Mouse (Mus musculus): Measurements from ENCODE around the gene Phf2. TPM values are rescaled to one million over a fixed set of nuclear protein-coding genes. Genes with fewer than 3 reads are reported as not detected.

Gene Phf2
- total and polyA plus RNA-seq, 3 experiments: 12.9 to 33.9 (median 30.0) TPM

DNA sequence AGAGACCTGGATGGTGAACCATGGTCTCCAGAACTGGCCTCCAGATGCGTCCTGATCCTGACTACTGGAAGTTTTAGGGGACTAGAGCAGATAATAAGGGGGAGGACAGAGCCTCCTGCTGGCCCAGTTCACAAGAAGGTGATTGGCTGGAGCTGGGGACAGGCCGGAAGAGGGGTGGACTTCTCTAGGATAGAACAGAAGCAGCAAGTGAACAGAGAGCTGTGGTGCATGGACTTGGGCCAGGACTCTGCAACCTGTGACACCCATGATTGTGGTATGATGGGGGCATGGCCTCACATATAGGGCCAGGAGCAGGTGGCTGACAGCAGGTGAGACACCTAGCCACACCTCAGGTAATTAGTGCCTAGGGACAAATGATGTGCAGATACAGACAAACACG, 17.0 kb downstream of the Phf2 start:
- no peak for DNase-seq
- Histone ChIP-seq H3K9ac (ENCODE audit: low read depth, low read length) (no peak overlapping the region), H3K36me3 (ENCODE audit: control insufficient read depth, insufficient read depth, low read length) (no peaks in the 10 kb centered on the region; the same call in 1 of the 2 replicates), H3K27ac (no peak overlapping the region), H3K4me1 (ENCODE audit: control insufficient read depth, insufficient read depth, low read length) (peaks cover 25% of the 10 kb centered on the region), H3K4me3 (no peak overlapping the region), H3K27me3 (ENCODE audit: control insufficient read depth, insufficient read depth, low read length) (no peaks in the 10 kb centered on the region), H3K79me2 (replicated peaks; ENCODE audit: control insufficient read depth, insufficient read depth, low read length) (peaks cover 15% of the 10 kb centered on the region)
- TF ChIP-seq POLR2A (IDR thresholded peaks at IDR 0.05; ENCODE audit: insufficient read depth, low read depth, low read length) (no peak), EP300 (IDR thresholded peaks at IDR 0.05; ENCODE audit: insufficient read depth, low read depth, low read length) (no peak), CTCF (IDR thresholded peaks at IDR 0.05) (no peak)
- intact Hi-C loops (cut with DNase I): no loop called here
- WGBS: 52% methylated on average over 3 of the region's 3 CpGs

DNA sequence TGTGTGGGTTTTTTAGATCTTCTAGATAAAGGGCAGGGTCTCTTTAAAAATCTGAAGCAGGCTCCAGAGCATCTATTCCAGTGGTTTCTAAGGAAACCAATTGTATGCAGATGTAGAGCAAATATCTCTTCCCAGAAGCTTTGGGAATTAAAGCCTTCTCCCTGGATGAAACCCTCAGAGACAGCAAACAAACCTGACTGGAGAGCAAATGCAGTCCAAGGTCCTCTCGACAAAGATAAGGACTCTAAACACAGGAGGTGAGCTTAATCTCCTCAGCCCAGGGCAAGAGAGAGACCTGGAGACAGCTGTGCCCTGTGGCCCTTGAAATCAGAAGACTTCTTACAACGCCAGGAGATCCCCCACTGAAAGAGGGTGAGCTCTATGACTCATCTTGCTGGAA, 17.4 kb downstream of the Phf2 start:
- Histone ChIP-seq H3K4me3 (no peak overlapping the region), H3K27ac (no peak overlapping the region), H3K4me1 (ENCODE audit: control insufficient read depth, insufficient read depth, low read length) (peaks cover 23% of the 10 kb centered on the region), H3K79me2 (replicated peaks; ENCODE audit: control insufficient read depth, insufficient read depth, low read length) (peaks cover 17% of the 10 kb centered on the region), H3K36me3 (ENCODE audit: control insufficient read depth, insufficient read depth, low read length) (no peaks in the 10 kb centered on the region; the same call in 1 of the 2 replicates), H3K9ac (ENCODE audit: low read depth, low read length) (no peak overlapping the region), H3K27me3 (ENCODE audit: control insufficient read depth, insufficient read depth, low read length) (no peaks in the 10 kb centered on the region)
- TF ChIP-seq CTCF (IDR thresholded peaks at IDR 0.05): no peak
- no peak for TF ChIP-seq EP300 (IDR thresholded peaks at IDR 0.05; ENCODE audit: insufficient read depth, low read depth, low read length)
- TF ChIP-seq POLR2A (IDR thresholded peaks at IDR 0.05; ENCODE audit: insufficient read depth, low read depth, low read length): no peak
- 23% methylated on average over 2 of the region's 2 CpGs for WGBS
- DNase-seq: no peak
- intact Hi-C loops (cut with DNase I): no loop called here

DNA sequence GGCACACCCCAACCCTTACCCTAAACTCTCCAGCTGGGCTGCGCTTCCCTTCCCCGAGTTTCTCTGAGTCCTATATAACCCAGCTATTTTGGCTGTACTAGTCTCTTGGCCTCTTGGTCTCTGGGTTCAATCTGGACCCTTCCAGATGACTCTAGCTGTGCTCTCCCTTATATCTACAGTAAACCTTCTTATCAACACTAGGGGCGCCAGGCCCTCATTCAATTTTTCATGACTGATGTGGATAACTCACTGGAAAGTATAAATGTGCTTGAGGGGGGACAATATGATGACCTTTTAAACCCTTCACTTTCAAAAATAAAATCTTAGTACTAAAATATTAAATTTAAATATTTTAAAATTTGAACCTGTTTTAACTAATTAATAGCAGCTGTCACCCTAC, 18.1 kb downstream of the Phf2 start:
- intact Hi-C loops (cut with DNase I): no loop called here

DNA sequence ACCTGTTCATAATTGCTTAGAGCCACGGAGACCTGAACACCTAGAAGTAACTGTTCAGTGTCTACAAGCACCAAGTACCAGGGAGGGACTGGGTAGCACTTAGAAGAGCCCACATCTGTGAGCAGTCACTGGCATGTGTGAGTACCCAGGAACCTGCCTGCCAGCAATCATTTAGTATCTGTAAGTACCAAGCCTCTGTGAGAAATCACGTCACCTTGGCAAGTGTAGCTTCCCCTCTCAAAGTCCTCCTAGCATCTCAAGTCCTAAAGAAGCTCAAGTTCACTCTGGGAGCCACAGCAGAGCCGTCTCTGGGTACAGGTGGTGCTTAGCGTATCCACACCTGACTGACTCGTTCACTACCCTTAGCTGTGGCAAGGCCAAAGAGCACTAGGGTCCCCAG, 19.2 kb downstream of the Phf2 start:
- Histone ChIP-seq H3K4me3 (no peak overlapping the region), H3K36me3 (ENCODE audit: control insufficient read depth, insufficient read depth, low read length) (no peaks in the 10 kb centered on the region), H3K79me2 (replicated peaks; ENCODE audit: control insufficient read depth, insufficient read depth, low read length) (peaks cover 17% of the 10 kb centered on the region), H3K9ac (ENCODE audit: low read depth, low read length) (no peak overlapping the region), H3K4me1 (ENCODE audit: control insufficient read depth, insufficient read depth, low read length) (peaks cover 13% of the 10 kb centered on the region), H3K27ac (no peak overlapping the region), H3K27me3 (ENCODE audit: control insufficient read depth, insufficient read depth, low read length) (no peaks in the 10 kb centered on the region)
- intact Hi-C loops (cut with DNase I): no loop called here
- WGBS: 84% methylated on average over 5 of the region's 5 CpGs
- no peak for DNase-seq
- TF ChIP-seq CTCF (IDR thresholded peaks at IDR 0.05): no peak
- TF ChIP-seq EP300 (IDR thresholded peaks at IDR 0.05; ENCODE audit: insufficient read depth, low read depth, low read length): no peak
- no peak for TF ChIP-seq POLR2A (IDR thresholded peaks at IDR 0.05; ENCODE audit: insufficient read depth, low read depth, low read length)

More for the DNA sequence above, 18.1 kb downstream of the Phf2 start:
- no peaks in the 10 kb centered on the region for H3K27me3 ChIP-seq (ENCODE audit: control insufficient read depth, insufficient read depth, low read length)
- WGBS: 47% methylated on average over 3 of the region's 3 CpGs
- TF ChIP-seq POLR2A (IDR thresholded peaks at IDR 0.05; ENCODE audit: insufficient read depth, low read depth, low read length): no peak
- TF ChIP-seq EP300 (IDR thresholded peaks at IDR 0.05; ENCODE audit: insufficient read depth, low read depth, low read length): no peak
- peak; percentile 74 for TF ChIP-seq CTCF (IDR thresholded peaks at IDR 0.05)
- no peak for DNase-seq
- no peak overlapping the region for H3K27ac ChIP-seq
- no peaks in the 10 kb centered on the region; the same call in 1 of the 2 replicates for H3K36me3 ChIP-seq (ENCODE audit: control insufficient read depth, insufficient read depth, low read length)
- H3K9ac ChIP-seq (ENCODE audit: low read depth, low read length): no peak overlapping the region
- H3K4me1 ChIP-seq (ENCODE audit: control insufficient read depth, insufficient read depth, low read length): peaks cover 19% of the 10 kb centered on the region
- H3K79me2 ChIP-seq (replicated peaks; ENCODE audit: control insufficient read depth, insufficient read depth, low read length): peaks cover 17% of the 10 kb centered on the region
- H3K4me3 ChIP-seq: no peak overlapping the region

DNA sequence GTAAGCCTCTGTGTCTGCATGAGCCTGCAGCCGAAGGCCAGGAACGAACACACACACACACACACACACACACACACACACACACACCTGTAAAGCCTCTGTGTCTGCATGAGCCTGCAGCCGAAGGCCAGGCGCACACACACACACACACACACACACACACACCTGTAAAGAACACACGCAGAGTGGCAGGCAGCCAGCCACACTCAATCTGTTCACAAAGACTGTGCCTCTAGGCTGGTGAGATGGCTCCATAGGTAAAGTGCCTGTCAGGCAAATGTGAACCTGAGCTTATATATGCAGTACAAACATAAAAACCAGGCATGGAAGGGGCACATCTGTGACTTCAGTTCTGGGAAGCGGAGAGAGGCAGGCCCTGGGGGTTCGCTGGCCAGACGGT, 20.1 kb downstream of the Phf2 start:
- Histone ChIP-seq H3K27ac (no peak overlapping the region), H3K27me3 (ENCODE audit: control insufficient read depth, insufficient read depth, low read length) (no peaks in the 10 kb centered on the region), H3K4me1 (ENCODE audit: control insufficient read depth, insufficient read depth, low read length) (peaks cover 13% of the 10 kb centered on the region), H3K9ac (ENCODE audit: low read depth, low read length) (no peak overlapping the region), H3K36me3 (ENCODE audit: control insufficient read depth, insufficient read depth, low read length) (no peaks in the 10 kb centered on the region), H3K4me3 (no peak overlapping the region), H3K79me2 (replicated peaks; ENCODE audit: control insufficient read depth, insufficient read depth, low read length) (peaks cover 15% of the 10 kb centered on the region)
- intact Hi-C loops (cut with DNase I): no loop called here
- DNase-seq: no peak
- TF ChIP-seq POLR2A (IDR thresholded peaks at IDR 0.05; ENCODE audit: insufficient read depth, low read depth, low read length) (no peak), CTCF (IDR thresholded peaks at IDR 0.05) (no peak), EP300 (IDR thresholded peaks at IDR 0.05; ENCODE audit: insufficient read depth, low read depth, low read length) (no peak)
- 86% methylated on average over 8 of the region's 8 CpGs for WGBS

DNA sequence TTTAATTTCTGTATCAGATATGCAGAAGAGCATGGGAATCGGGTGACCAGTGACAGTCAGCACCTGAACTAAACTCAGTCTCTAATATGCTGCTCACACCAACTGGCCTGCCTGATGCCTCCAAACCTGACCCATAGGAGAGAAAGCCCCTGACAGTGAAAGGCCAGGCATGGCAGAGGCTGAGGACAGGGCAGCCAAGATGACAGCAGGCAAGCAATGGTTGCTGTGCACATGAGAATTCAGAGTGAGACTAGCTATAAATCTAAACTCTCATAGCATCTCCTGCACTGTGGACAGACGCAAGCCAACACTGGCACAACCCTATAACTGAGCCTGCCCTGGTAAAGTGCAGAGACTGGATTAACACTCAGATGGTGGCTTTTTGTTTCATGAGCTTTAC, 20.6 kb downstream of the Phf2 start:
- Histone ChIP-seq H3K9ac (ENCODE audit: low read depth, low read length) (no peak overlapping the region), H3K4me3 (no peak overlapping the region), H3K79me2 (replicated peaks; ENCODE audit: control insufficient read depth, insufficient read depth, low read length) (peaks cover 13% of the 10 kb centered on the region), H3K27ac (no peak overlapping the region), H3K36me3 (ENCODE audit: control insufficient read depth, insufficient read depth, low read length) (no peaks in the 10 kb centered on the region), H3K4me1 (ENCODE audit: control insufficient read depth, insufficient read depth, low read length) (peaks cover 13% of the 10 kb centered on the region), H3K27me3 (ENCODE audit: control insufficient read depth, insufficient read depth, low read length) (no peaks in the 10 kb centered on the region)
- no peak for TF ChIP-seq CTCF (IDR thresholded peaks at IDR 0.05)
- DNase-seq: no peak
- intact Hi-C loops (cut with DNase I): no loop called here
- WGBS: 76% methylated on average over 2 of the region's 2 CpGs
